Mouse (Mus musculus) liver, embryonic 14 days (tissue): ENCODE data around the gene Gm37240. TPM values are rescaled to one million over a fixed set of nuclear protein-coding genes. Genes with fewer than 3 reads are reported as not detected.

Experiments
- polyA plus RNA-seq: library from polyadenylated mRNA; depleted of rRNA; stranded (reverse); fragments of >200 nt; gene quantifications from 2 replicates; pipeline ENCODE4 v1.2.3, GENCODE M21; 2012; rRNA removed

The Gm37240 gene
- 0.05 TPM in 1 of 2 replicates, not detected in the other for polyA plus RNA-seq

GRCm38 (mm10) chr3:85887239-85887827 is at the start of gene Gm37240, which contains the start of gene Glt28d2:
Gene Gm37240 (minus strand): TSS chr3:85887518.
Gene Glt28d2 (minus strand): TSS chr3:85887516.

GRCm38 (mm10) chr3:85817191-85817590 is 70.1 kb downstream of the Gm37240 start, which contains the start of gene Fam160a1:
Gene Fam160a1 (minus strand): TSS chr3:85817291.

GRCm38 (mm10) chr3:85573864-85574830 is 313.2 kb downstream of the Gm37240 start, which contains the start of gene Gatb:
Gene Gatb (plus strand): TSS chr3:85574119.

GRCm38 (mm10) chr3:84814762-84815381 is 1072.4 kb downstream of the Gm37240 start, which contains the start of gene Fbxw7:
Gene Fbxw7 (plus strand): TSS chr3:84815268.

GRCm38 (mm10) chr3:84593274-84593673 is 1294.0 kb downstream of the Gm37240 start, which contains the start of gene Tigd4:
Gene Tigd4 (plus strand): TSS chr3:84593574.

GRCm38 (mm10) chr3:84582023-84582912 is 1305.0 kb downstream of the Gm37240 start, which contains the start of gene Arfip1:
Gene Arfip1 (minus strand): TSS chr3:84582625.

GRCm38 (mm10) chr3:84480006-84480897 is 1407.1 kb downstream of the Gm37240 start, which contains the start of gene Fhdc1:
Gene Fhdc1 (minus strand): TSS chr3:84480429.

Other genes starting within 250 kb of the Gm37240 start
- 0.15 and 0.22 TPM in 2 replicates for gene Fam160a1, start 70.2 kb downstream of the Gm37240 start, polyA plus RNA-seq
- 0.03 and 0.07 TPM in 2 replicates for gene Glt28d2, start within 50 bp of the Gm37240 start, polyA plus RNA-seq
- 5.6 and 6.3 TPM in 2 replicates for gene Sh3d19, start 83.6 kb upstream of the Gm37240 start, polyA plus RNA-seq
- not detected in 2 replicates for gene Prss48, start 115.0 kb upstream of the Gm37240 start, polyA plus RNA-seq